Mouse (Mus musculus): ENCODE measurements around the gene Cyp2t4. TPM values are rescaled to one million over a fixed set of nuclear protein-coding genes. Genes with fewer than 3 reads are reported as not detected.
A peak's percentile ranks its signal among the peaks of the same experiment; 100 is the strongest.

Cyp2t4 gene
- polyA plus RNA-seq, 1 experiment: not detected

GRCm38 (mm10) chr7:27159882-27160281 is 6.4 kb downstream of the Cyp2t4 start:
- DNase-seq (ENCODE audit: extremely low spot score in 1 of 2, low spot score in 1 of 2): peak; percentile 85 to 92

- DNase-seq (ENCODE audit: extremely low spot score in 1 of 2, low spot score in 1 of 2): no peak
Measured at GRCm38 (mm10) chr7:27160921-27161320, 7.4 kb downstream of the Cyp2t4 start.

- DNase-seq (ENCODE audit: extremely low spot score in 1 of 2, low spot score in 1 of 2): no peak
Measured at GRCm38 (mm10) chr7:27161744-27162143, 8.2 kb downstream of the Cyp2t4 start.

- no peak for DNase-seq (ENCODE audit: extremely low spot score in 1 of 2, low spot score in 1 of 2)
Measured at GRCm38 (mm10) chr7:27162780-27163449, 9.4 kb downstream of the Cyp2t4 start.

- DNase-seq (ENCODE audit: extremely low spot score in 1 of 2, low spot score in 1 of 2): no peak
Measured at GRCm38 (mm10) chr7:27163450-27163805, 9.9 kb downstream of the Cyp2t4 start.

- DNase-seq (ENCODE audit: extremely low spot score in 1 of 2, low spot score in 1 of 2): peak in 1 of 2 experiments; percentile 74
Measured at GRCm38 (mm10) chr7:27164112-27164947, 10.8 kb downstream of the Cyp2t4 start.

- DNase-seq (ENCODE audit: extremely low spot score in 1 of 2, low spot score in 1 of 2): no peak
Measured at GRCm38 (mm10) chr7:27165007-27165655, 11.6 kb downstream of the Cyp2t4 start.

GRCm38 (mm10) chr7:27165696-27166095 is 12.2 kb downstream of the Cyp2t4 start:
- DNase-seq (ENCODE audit: extremely low spot score in 1 of 2, low spot score in 1 of 2): no peak

GRCm38 (mm10) chr7:27166229-27166613 is 12.7 kb downstream of the Cyp2t4 start:
- DNase-seq (ENCODE audit: extremely low spot score in 1 of 2, low spot score in 1 of 2): peak in 1 of 2 experiments; percentile 68

GRCm38 (mm10) chr7:27166614-27167474 is 13.3 kb downstream of the Cyp2t4 start, which contains the start of gene Egln2:
Egln2 (minus strand) TSS chr7:27166802.
- peak; percentile 93 to 96 for DNase-seq (ENCODE audit: extremely low spot score in 1 of 2, low spot score in 1 of 2)

GRCm38 (mm10) chr7:27167475-27168094 is 14.1 kb downstream of the Cyp2t4 start:
- DNase-seq (ENCODE audit: extremely low spot score in 1 of 2, low spot score in 1 of 2): no peak

- no peak for DNase-seq (ENCODE audit: extremely low spot score in 1 of 2, low spot score in 1 of 2)
Measured at GRCm38 (mm10) chr7:27168371-27168770, 14.9 kb downstream of the Cyp2t4 start.

GRCm38 (mm10) chr7:27170981-27171380 is 17.5 kb downstream of the Cyp2t4 start:
- no peak for DNase-seq (ENCODE audit: extremely low spot score in 1 of 2, low spot score in 1 of 2)

GRCm38 (mm10) chr7:27174496-27174895 is 21.0 kb downstream of the Cyp2t4 start:
- DNase-seq (ENCODE audit: extremely low spot score in 1 of 2, low spot score in 1 of 2): no peak

GRCm38 (mm10) chr7:27174896-27175295 is 21.4 kb downstream of the Cyp2t4 start:
- DNase-seq (ENCODE audit: extremely low spot score in 1 of 2, low spot score in 1 of 2): no peak

GRCm38 (mm10) chr7:27177942-27178323 is 24.4 kb downstream of the Cyp2t4 start:
- no peak for DNase-seq (ENCODE audit: extremely low spot score in 1 of 2, low spot score in 1 of 2)

GRCm38 (mm10) chr7:27178324-27179216 is 25.1 kb downstream of the Cyp2t4 start, which contains the start of gene Rab4b:
Rab4b (minus strand) TSS chr7:27178896.
- DNase-seq (ENCODE audit: extremely low spot score in 1 of 2, low spot score in 1 of 2): peak; percentile 99

GRCm38 (mm10) chr7:27179217-27179918 is 25.9 kb downstream of the Cyp2t4 start:
- no peak for DNase-seq (ENCODE audit: extremely low spot score in 1 of 2, low spot score in 1 of 2)
